Mouse (Mus musculus) MEL (cell line): ENCODE data around the gene Lurap1. TPM values are rescaled to one million over a fixed set of nuclear protein-coding genes. Genes with fewer than 3 reads are reported as not detected.

ENCODE experiments used
- DNase-seq: peaks from one replicate; pipeline ENCODE4 v3.0.0; 2011; ENCODE audit warnings: low read depth, low spot score
- H3K27ac ChIP-seq: 2 replicates; pipeline ENCODE4 v1.5.1; 2012; ENCODE audit warnings: low read depth, mild to moderate bottlenecking, control low read depth, low read length, moderate library complexity; ENCODE audit not compliant: control insufficient read depth
- H3K27me3 ChIP-seq, 2 experiments: fragments of 150-350 bp in 1 of 2; sonication (generic) in 1 of 2; 2 replicates each; pipeline ENCODE4 v1.6.1; 2012; ENCODE audit warnings: low read length in 2 of 2, mild to moderate bottlenecking in 2 of 2, improper control_type of control experiment in 1 of 2, moderate library complexity in 1 of 2; ENCODE audit not compliant: insufficient read depth in 2 of 2, control insufficient read depth in 1 of 2
- H3K36me3 ChIP-seq, 2 experiments: 2 replicates each; pipeline ENCODE4 v1.6.1; 2012 to 2014; ENCODE audit warnings: low read length in 2 of 2, improper control_type of control experiment in 1 of 2, inconsistent platforms in 1 of 2, mild to moderate bottlenecking in 1 of 2; ENCODE audit not compliant: insufficient read depth in 2 of 2, control insufficient read depth in 1 of 2
- H3K4me1 ChIP-seq, 2 experiments: fragments of 150-350 bp in 1 of 2; sonication (generic) in 1 of 2; 2 replicates each; pipeline ENCODE4 v1.6.1; 2012; ENCODE audit warnings: low read length in 2 of 2, improper control_type of control experiment in 1 of 2, mild to moderate bottlenecking in 1 of 2; ENCODE audit not compliant: insufficient read depth in 2 of 2, control insufficient read depth in 1 of 2
- H3K4me3 ChIP-seq, 2 experiments: fragments of 150-350 bp in 1 of 2; sonication (generic) in 1 of 2; 2 replicates each; pipeline ENCODE4 v1.5.1; 2012; ENCODE audit warnings: low read depth in 2 of 2, low read length in 2 of 2, mild to moderate bottlenecking in 2 of 2, moderate library complexity in 2 of 2, control low read depth in 1 of 2, improper control_type of control experiment in 1 of 2; ENCODE audit not compliant: control insufficient read depth in 1 of 2, insufficient read depth in 1 of 2
- H3K79me2 ChIP-seq: 2 replicates; pipeline ENCODE4 v1.6.1; 2012; ENCODE audit warnings: mild to moderate bottlenecking, low read length, moderate library complexity; ENCODE audit not compliant: control insufficient read depth, poor library complexity, insufficient read depth
- H3K9ac ChIP-seq: 2 replicates; pipeline ENCODE4 v1.6.1; 2012; ENCODE audit warnings: low read depth, mild to moderate bottlenecking, control low read depth, low read length, moderate library complexity; ENCODE audit not compliant: control insufficient read depth, poor library complexity, severe bottlenecking
- H3K9me3 ChIP-seq: fragments of 150-350 bp; sonication (generic); replicated peaks from 2 replicates; pipeline ENCODE4 v1.6.1; 2012; ENCODE audit warnings: mild to moderate bottlenecking, low read length, improper control_type of control experiment, moderate library complexity; ENCODE audit not compliant: insufficient read depth
- BHLHE40 ChIP-seq: IDR thresholded peaks from 2 replicates; pipeline ENCODE4 v1.6.1; 2012; ENCODE audit warnings: low read depth, mild to moderate bottlenecking, inconsistent platforms, low read length, improper control_type of control experiment, borderline replicate concordance
- CHD1 ChIP-seq: IDR thresholded peaks from 2 replicates; pipeline ENCODE4 v1.6.1; 2012; ENCODE audit warnings: low read depth, mild to moderate bottlenecking, inconsistent platforms, low read length, improper control_type of control experiment
- CTCF ChIP-seq, 3 experiments: IDR thresholded peaks in 2 of 3; conservative IDR thresholded peaks in 1 of 3; 2 replicates each; pipeline ENCODE4 v1.5.1; 2011 to 2012; ENCODE audit warnings: low read length in 3 of 3, low read depth in 2 of 3, mild to moderate bottlenecking in 2 of 3, improper control_type of control experiment in 1 of 3, inconsistent platforms in 1 of 3, mixed read lengths in 1 of 3, moderate library complexity in 1 of 3; ENCODE audit not compliant: control insufficient read depth in 1 of 3, insufficient read depth in 1 of 3, poor library complexity in 1 of 3, severe bottlenecking in 1 of 3
- E2F4 ChIP-seq: IDR thresholded peaks from 2 replicates; pipeline ENCODE4 v1.6.1; 2011; ENCODE audit warnings: low read depth, low read length, improper control_type of control experiment, borderline replicate concordance
- ELF1 ChIP-seq: IDR thresholded peaks from 2 replicates; pipeline ENCODE4 v1.6.1; 2014; ENCODE audit warnings: low read depth, mild to moderate bottlenecking, inconsistent platforms, low read length, improper control_type of control experiment, moderate library complexity
- EP300 ChIP-seq, 2 experiments: IDR thresholded peaks; 2 replicates each; pipeline ENCODE4 v1.6.1; 2011; ENCODE audit warnings: improper control_type of control experiment in 2 of 2, low read length in 2 of 2, low read depth in 1 of 2, mild to moderate bottlenecking in 1 of 2
- GATA1 ChIP-seq: IDR thresholded peaks from 2 replicates; pipeline ENCODE4 v1.6.1; 2011; ENCODE audit warnings: low read depth, low read length, improper control_type of control experiment
- KAT2A ChIP-seq: conservative IDR thresholded peaks from 2 replicates; pipeline ENCODE4 v1.6.1; 2012; ENCODE audit warnings: low read depth, low read length, improper control_type of control experiment, inconsistent platforms
- MAFK ChIP-seq: IDR thresholded peaks from 2 replicates; pipeline ENCODE4 v1.6.1; 2011; ENCODE audit warnings: low read depth, mild to moderate bottlenecking, low read length, improper control_type of control experiment, borderline replicate concordance
- MAX ChIP-seq: IDR thresholded peaks from 2 replicates; pipeline ENCODE4 v1.6.1; 2011; ENCODE audit warnings: low read length, improper control_type of control experiment
- MYC ChIP-seq: IDR thresholded peaks from 2 replicates; pipeline ENCODE4 v1.6.1; 2011; ENCODE audit warnings: low read depth, mild to moderate bottlenecking, low read length, improper control_type of control experiment, moderate library complexity
- NELFE ChIP-seq: IDR thresholded peaks from 2 replicates; pipeline ENCODE4 v1.6.1; 2011; ENCODE audit warnings: low read depth, low read length, improper control_type of control experiment
- NRF1 ChIP-seq: IDR thresholded peaks from 2 replicates; pipeline ENCODE4 v1.6.1; 2014; ENCODE audit warnings: low read depth, mild to moderate bottlenecking, inconsistent platforms, low read length, improper control_type of control experiment, moderate library complexity; ENCODE audit not compliant: poor library complexity, insufficient read depth, severe bottlenecking
- POLR2A ChIP-seq, 2 experiments: IDR thresholded peaks; 2 replicates each; pipeline ENCODE4 v1.6.1; 2011 to 2012; ENCODE audit warnings: low read length in 2 of 2, mild to moderate bottlenecking in 2 of 2, control low read depth in 1 of 2, improper control_type of control experiment in 1 of 2, low read depth in 1 of 2, moderate library complexity in 1 of 2; ENCODE audit not compliant: control insufficient read depth in 1 of 2, insufficient read depth in 1 of 2, poor library complexity in 1 of 2
- POLR2AphosphoS2 ChIP-seq: IDR thresholded peaks from 2 replicates; pipeline ENCODE4 v1.6.1; 2011; ENCODE audit warnings: low read length, improper control_type of control experiment
- RAD21 ChIP-seq: IDR thresholded peaks from 2 replicates; pipeline ENCODE4 v1.6.1; 2011; ENCODE audit warnings: mild to moderate bottlenecking, low read depth, low read length, improper control_type of control experiment
- SIN3A ChIP-seq: IDR thresholded peaks from 2 replicates; pipeline ENCODE4 v1.6.1; 2012; ENCODE audit warnings: low read length, improper control_type of control experiment, inconsistent platforms
- SMC3 ChIP-seq: IDR thresholded peaks from 2 replicates; pipeline ENCODE4 v1.6.1; 2011; ENCODE audit warnings: low read depth, low read length, improper control_type of control experiment
- TAL1 ChIP-seq: IDR thresholded peaks from 2 replicates; pipeline ENCODE4 v1.6.1; 2012; ENCODE audit warnings: mild to moderate bottlenecking, inconsistent platforms, low read length, moderate library complexity, mixed read lengths
- TCF12 ChIP-seq: IDR thresholded peaks from 2 replicates; pipeline ENCODE4 v1.6.1; 2014; ENCODE audit warnings: low read depth, mild to moderate bottlenecking, inconsistent platforms, low read length, improper control_type of control experiment, moderate library complexity
- USF1 ChIP-seq: IDR thresholded peaks from 2 replicates; pipeline ENCODE4 v1.6.1; 2014; ENCODE audit warnings: low read depth, mild to moderate bottlenecking, inconsistent platforms, low read length, improper control_type of control experiment, moderate library complexity
- USF2 ChIP-seq, 2 experiments: IDR thresholded peaks; 2 replicates each; pipeline ENCODE4 v1.6.1; 2011 to 2012; ENCODE audit warnings: improper control_type of control experiment in 2 of 2, low read length in 2 of 2, borderline replicate concordance in 1 of 2, inconsistent platforms in 1 of 2, low read depth in 1 of 2, mild to moderate bottlenecking in 1 of 2; ENCODE audit not compliant: insufficient read depth in 1 of 2
- ZC3H11A ChIP-seq: IDR thresholded peaks from 2 replicates; pipeline ENCODE4 v1.6.1; 2012; ENCODE audit warnings: low read depth, mild to moderate bottlenecking, inconsistent platforms, low read length, improper control_type of control experiment
- ZKSCAN1 ChIP-seq: IDR thresholded peaks from 2 replicates; pipeline ENCODE4 v1.6.1; 2012; ENCODE audit warnings: low read depth, mild to moderate bottlenecking, inconsistent platforms, low read length, improper control_type of control experiment, moderate library complexity
- ZNF384 ChIP-seq: IDR thresholded peaks from 2 replicates; pipeline ENCODE4 v1.6.1; 2012; ENCODE audit warnings: low read depth, mild to moderate bottlenecking, inconsistent platforms, low read length, improper control_type of control experiment
- polyA plus RNA-seq, 2 experiments: library from polyadenylated mRNA; stranded (reverse) in 1 of 2; unstranded in 1 of 2; fragments of >175 nt in 1 of 2; fragments of >200 nt in 1 of 2; gene quantifications; 2 replicates each; pipeline versions ENCODE4 v1.2.1 to v1.2.4; 2012; ENCODE audit warnings: low replicate concordance in 2 of 2, low read depth in 1 of 2; ENCODE audit not compliant: insufficient read length in 2 of 2, insufficient read depth in 1 of 2, missing spikeins in 1 of 2
- total RNA-seq: library from RNA; depleted of rRNA; stranded (reverse); fragments of 300-350 nt; gene quantifications from 2 replicates; pipeline ENCODE4 v1.2.3, GENCODE M21; 2012

The Lurap1 gene
- total and polyA plus RNA-seq, 3 experiments, result 0.85 to 1.2 TPM; not detected in 1

DNA sequence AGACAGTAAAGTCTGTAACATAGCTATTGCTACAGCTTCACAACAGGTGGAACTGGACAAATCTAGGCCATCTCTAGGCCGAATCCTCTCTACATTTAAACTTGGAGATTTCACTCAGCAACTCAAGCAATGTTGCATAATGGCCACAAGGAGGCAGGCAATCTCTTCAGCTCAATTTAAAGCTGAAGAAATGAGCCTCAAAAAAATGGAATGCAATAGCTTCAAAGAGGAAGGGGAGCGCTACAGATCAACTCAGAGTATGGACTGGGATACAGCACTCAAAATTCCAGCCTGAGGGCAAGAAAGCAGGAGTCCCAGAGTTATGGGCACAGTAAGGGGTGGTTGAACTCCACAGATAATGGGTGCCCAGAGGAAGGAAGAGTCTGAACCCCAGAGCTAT, 16.1 kb downstream of the Lurap1 start:
- peaks cover 0 to 2% of the 10 kb centered on the region in 2 experiments; a peak in 1 of 4 replicates for H3K4me1 ChIP-seq
- 0 out of 4 replicates have a peak, but pooled peaks cover 0 to 2% of the 10 kb centered on the region in 2 experiments for H3K36me3 ChIP-seq
- peak; percentile 65 for DNase-seq
- H3K79me2 ChIP-seq, result no peaks in the 10 kb centered on the region
- no peak overlapping the region for H3K4me3 ChIP-seq
- H3K9me3 ChIP-seq, result no peaks in the 10 kb centered on the region
- H3K9ac ChIP-seq, result no peak overlapping the region
- H3K27me3 ChIP-seq, result no peaks in the 10 kb centered on the region
- TF ChIP-seq ZNF384 (peak; percentile 74), NELFE (no peak), MYC (no peak), CTCF (IDR thresholded peaks at IDR 0.05 in 2 of 3, conservative IDR thresholded peaks at IDR 0.05 in 1 of 3; ENCODE audit: control insufficient read depth in 1 of 3, insufficient read depth in 1 of 3, low read depth in 2 of 3, low read length in 3 of 3, poor library complexity in 1 of 3, severe bottlenecking in 1 of 3) (peak; percentile 44 to 89 (median 86)), SMC3 (peak; percentile 79), CHD1 (no peak), E2F4 (no peak), RAD21 (peak; percentile 84), BHLHE40 (0 out of 2 replicates have a peak, but pooled peaks have one; percentile 16), SIN3A (0 out of 2 replicates have a peak, but pooled peaks have one; percentile 43), ZC3H11A (peak; percentile 74), GATA1 (no peak), USF2 (IDR thresholded peaks at IDR 0.05; ENCODE audit: borderline replicate concordance in 1 of 2, insufficient read depth in 1 of 2, low read depth in 1 of 2, low read length in 2 of 2) (no peak), MAFK (no peak), USF1 (no peak)
- TF ChIP-seq, all 39 proteins: peak for 7
- H3K27ac ChIP-seq, result no peak overlapping the region

DNA sequence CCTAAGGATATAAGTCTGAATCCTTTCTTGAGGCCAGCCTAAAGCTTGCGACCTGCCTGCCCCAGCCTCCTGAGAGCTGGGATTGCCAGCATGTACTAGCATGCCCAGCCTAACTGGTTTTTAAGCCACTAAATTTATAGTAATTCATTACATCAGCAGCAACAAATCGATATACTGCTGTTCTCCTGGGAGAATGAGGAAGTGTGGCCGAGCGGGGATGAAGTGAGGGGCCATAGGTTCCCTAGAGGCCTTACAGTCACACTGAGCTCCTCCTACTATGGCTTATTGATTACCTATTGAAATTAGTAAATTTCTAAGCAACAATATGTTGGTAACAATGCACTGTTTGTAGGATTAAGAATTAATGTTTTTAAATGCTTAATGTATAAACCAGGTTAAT, 18.0 kb downstream of the Lurap1 start:
- Histone ChIP-seq H3K4me3 (no peak overlapping the region), H3K27me3 (no peaks in the 10 kb centered on the region), H3K9me3 (no peaks in the 10 kb centered on the region), H3K79me2 (no peaks in the 10 kb centered on the region), H3K9ac (no peak overlapping the region; the same call in 1 of the 2 replicates), H3K36me3 (0 out of 4 replicates have a peak, but pooled peaks cover 0 to 2% of the 10 kb centered on the region in 2 experiments), H3K4me1 (peaks cover 0 to 2% of the 10 kb centered on the region in 2 experiments; a peak in 1 of 4 replicates), H3K27ac (no peak overlapping the region)
- peak; percentile 23 for DNase-seq
- TF ChIP-seq ZKSCAN1 (no peak), POLR2AphosphoS2 (no peak), ELF1 (no peak), POLR2A (IDR thresholded peaks at IDR 0.05; ENCODE audit: control insufficient read depth in 1 of 2, insufficient read depth in 1 of 2, low read depth in 1 of 2, low read length in 2 of 2, poor library complexity in 1 of 2) (no peak), USF1 (no peak), EP300 (IDR thresholded peaks at IDR 0.05; ENCODE audit: low read depth in 1 of 2, low read length in 2 of 2) (no peak), BHLHE40 (no peak), ZC3H11A (no peak), KAT2A (no peak), TCF12 (no peak), TAL1 (no peak), NRF1 (no peak), MYC (no peak), MAX (no peak)
